Mouse (Mus musculus): ENCODE data around the gene Tmem44. TPM values are rescaled to one million over a fixed set of nuclear protein-coding genes. Genes with fewer than 3 reads are reported as not detected.

Tmem44 gene
- polyA plus RNA-seq, 2 experiments, result 16.9 to 39.4 TPM

GRCm38 (mm10) chr16:30497307-30497706, 53.3 kb downstream of the Tmem44 start:
- no peak overlapping the region for H3K27ac ChIP-seq (replicated peaks; ENCODE audit: low read depth, low read length)
- H3K36me3 ChIP-seq (ENCODE audit: control insufficient read depth, insufficient read depth, low read length), result no peaks in the 10 kb centered on the region
- no peak overlapping the region for H3K4me2 ChIP-seq (replicated peaks; ENCODE audit: low read depth, low read length, severe bottlenecking)
- 87% methylated on average over 5 of the region's 5 CpGs for WGBS
- ATAC-seq (ENCODE audit: low FRiP score, low read depth) (no peak), DNase-seq (ENCODE audit: low spot score) (no peak)
- H3K4me3 ChIP-seq (replicated peaks; ENCODE audit: low read length), result no peak overlapping the region
- H3K4me1 ChIP-seq (ENCODE audit: control insufficient read depth, insufficient read depth, low read length), result peaks cover 12% of the 10 kb centered on the region
- H3K9me3 ChIP-seq (ENCODE audit: control insufficient read depth, low read length), result no peaks in the 10 kb centered on the region
- TF ChIP-seq POLR2A (IDR thresholded peaks at IDR 0.05; ENCODE audit: borderline replicate concordance, extremely low read depth, insufficient read depth, insufficient read length), result no peak
- no peak overlapping the region for H3K9ac ChIP-seq (ENCODE audit: low read depth, low read length, severe bottlenecking)
- H3K27me3 ChIP-seq (ENCODE audit: control insufficient read depth, insufficient read depth, low read length), result no peaks in the 10 kb centered on the region

GRCm38 (mm10) chr16:30494883-30495282, 55.8 kb downstream of the Tmem44 start:
- H3K4me1 ChIP-seq (ENCODE audit: control insufficient read depth, insufficient read depth, low read length), result peaks cover 6% of the 10 kb centered on the region
- 82% methylated on average over 6 of the region's 6 CpGs for WGBS
- H3K27me3 ChIP-seq (ENCODE audit: control insufficient read depth, insufficient read depth, low read length), result no peaks in the 10 kb centered on the region
- no peaks in the 10 kb centered on the region for H3K9me3 ChIP-seq (ENCODE audit: control insufficient read depth, low read length)
- no peak for TF ChIP-seq POLR2A (IDR thresholded peaks at IDR 0.05; ENCODE audit: borderline replicate concordance, extremely low read depth, insufficient read depth, insufficient read length)
- H3K4me3 ChIP-seq (replicated peaks; ENCODE audit: low read length), result no peak overlapping the region
- no peak overlapping the region for H3K27ac ChIP-seq (replicated peaks; ENCODE audit: low read depth, low read length)
- ATAC-seq (ENCODE audit: low FRiP score, low read depth) (no peak), DNase-seq (ENCODE audit: low spot score) (no peak)
- H3K36me3 ChIP-seq (ENCODE audit: control insufficient read depth, insufficient read depth, low read length), result no peaks in the 10 kb centered on the region
- no peak overlapping the region for H3K9ac ChIP-seq (ENCODE audit: low read depth, low read length, severe bottlenecking)
- H3K4me2 ChIP-seq (replicated peaks; ENCODE audit: low read depth, low read length, severe bottlenecking), result no peak overlapping the region

- H3K4me2 ChIP-seq (replicated peaks; ENCODE audit: low read depth, low read length, severe bottlenecking), result no peak overlapping the region
- no peak overlapping the region for H3K27ac ChIP-seq (replicated peaks; ENCODE audit: low read depth, low read length)
- H3K9me3 ChIP-seq (ENCODE audit: control insufficient read depth, low read length), result no peaks in the 10 kb centered on the region
- no peak for DNase-seq (ENCODE audit: low spot score)
- H3K4me3 ChIP-seq (replicated peaks; ENCODE audit: low read length), result no peak overlapping the region
- TF ChIP-seq POLR2A (IDR thresholded peaks at IDR 0.05; ENCODE audit: borderline replicate concordance, extremely low read depth, insufficient read depth, insufficient read length), result no peak
- no peaks in the 10 kb centered on the region for H3K4me1 ChIP-seq (ENCODE audit: control insufficient read depth, insufficient read depth, low read length)
- no peaks in the 10 kb centered on the region for H3K27me3 ChIP-seq (ENCODE audit: control insufficient read depth, insufficient read depth, low read length)
- 71% methylated on average over 4 of the region's 4 CpGs for WGBS
- no peaks in the 10 kb centered on the region for H3K36me3 ChIP-seq (ENCODE audit: control insufficient read depth, insufficient read depth, low read length)
- H3K9ac ChIP-seq (ENCODE audit: low read depth, low read length, severe bottlenecking), result no peak overlapping the region
- no peak for ATAC-seq (ENCODE audit: low FRiP score, low read depth)
These were observed 58.9 kb downstream of the Tmem44 start for GRCm38 (mm10) chr16:30491742-30492141.

GRCm38 (mm10) chr16:30490791-30491190, 59.9 kb downstream of the Tmem44 start:
- ATAC-seq (ENCODE audit: low FRiP score, low read depth) (no peak), DNase-seq (ENCODE audit: low spot score) (no peak)
- Histone ChIP-seq H3K36me3 (ENCODE audit: control insufficient read depth, insufficient read depth, low read length) (no peaks in the 10 kb centered on the region), H3K27me3 (ENCODE audit: control insufficient read depth, insufficient read depth, low read length) (no peaks in the 10 kb centered on the region), H3K27ac (replicated peaks; ENCODE audit: low read depth, low read length) (no peak overlapping the region), H3K9me3 (ENCODE audit: control insufficient read depth, low read length) (no peaks in the 10 kb centered on the region), H3K4me2 (replicated peaks; ENCODE audit: low read depth, low read length, severe bottlenecking) (no peak overlapping the region), H3K9ac (ENCODE audit: low read depth, low read length, severe bottlenecking) (no peak overlapping the region), H3K4me1 (ENCODE audit: control insufficient read depth, insufficient read depth, low read length) (no peaks in the 10 kb centered on the region), H3K4me3 (replicated peaks; ENCODE audit: low read length) (no peak overlapping the region)
- WGBS, result 60% methylated on average over 2 of the region's 2 CpGs
- TF ChIP-seq POLR2A (IDR thresholded peaks at IDR 0.05; ENCODE audit: borderline replicate concordance, extremely low read depth, insufficient read depth, insufficient read length), result no peak

GRCm38 (mm10) chr16:30490316-30490715, 60.3 kb downstream of the Tmem44 start:
- H3K36me3 ChIP-seq (ENCODE audit: control insufficient read depth, insufficient read depth, low read length), result no peaks in the 10 kb centered on the region
- no peak for ATAC-seq (ENCODE audit: low FRiP score, low read depth)

GRCm38 (mm10) chr16:30489662-30490061, 61.0 kb downstream of the Tmem44 start:
- H3K4me1 ChIP-seq (ENCODE audit: control insufficient read depth, insufficient read depth, low read length), result no peaks in the 10 kb centered on the region
- H3K9me3 ChIP-seq (ENCODE audit: control insufficient read depth, low read length), result no peaks in the 10 kb centered on the region
- no peak overlapping the region for H3K4me2 ChIP-seq (replicated peaks; ENCODE audit: low read depth, low read length, severe bottlenecking)
- no peak overlapping the region for H3K9ac ChIP-seq (ENCODE audit: low read depth, low read length, severe bottlenecking)
- ATAC-seq (ENCODE audit: low FRiP score, low read depth) (no peak), DNase-seq (ENCODE audit: low spot score) (no peak)
- no peak overlapping the region for H3K4me3 ChIP-seq (replicated peaks; ENCODE audit: low read length)
- no peaks in the 10 kb centered on the region for H3K36me3 ChIP-seq (ENCODE audit: control insufficient read depth, insufficient read depth, low read length)
- no peak for TF ChIP-seq POLR2A (IDR thresholded peaks at IDR 0.05; ENCODE audit: borderline replicate concordance, extremely low read depth, insufficient read depth, insufficient read length)
- H3K27me3 ChIP-seq (ENCODE audit: control insufficient read depth, insufficient read depth, low read length), result no peaks in the 10 kb centered on the region
- 77% methylated on average over 4 of the region's 4 CpGs for WGBS
- no peak overlapping the region for H3K27ac ChIP-seq (replicated peaks; ENCODE audit: low read depth, low read length)

More at GRCm38 (mm10) chr16:30490316-30490715, 60.3 kb downstream of the Tmem44 start:
- Histone ChIP-seq H3K9ac (ENCODE audit: low read depth, low read length, severe bottlenecking) (no peak overlapping the region), H3K4me3 (replicated peaks; ENCODE audit: low read length) (no peak overlapping the region), H3K9me3 (ENCODE audit: control insufficient read depth, low read length) (no peaks in the 10 kb centered on the region), H3K27ac (replicated peaks; ENCODE audit: low read depth, low read length) (no peak overlapping the region), H3K4me1 (ENCODE audit: control insufficient read depth, insufficient read depth, low read length) (no peaks in the 10 kb centered on the region), H3K27me3 (ENCODE audit: control insufficient read depth, insufficient read depth, low read length) (no peaks in the 10 kb centered on the region), H3K4me2 (replicated peaks; ENCODE audit: low read depth, low read length, severe bottlenecking) (no peak overlapping the region)
- no peak for TF ChIP-seq POLR2A (IDR thresholded peaks at IDR 0.05; ENCODE audit: borderline replicate concordance, extremely low read depth, insufficient read depth, insufficient read length)
- DNase-seq (ENCODE audit: low spot score), result no peak
- 72% methylated on average over 4 of the region's 4 CpGs for WGBS
